Mouse (Mus musculus) neutrophil, adult 5-6 weeks (primary cell): ENCODE data around the gene Bola1. TPM values are rescaled to one million over a fixed set of nuclear protein-coding genes. Genes with fewer than 3 reads are reported as not detected.
"Not testable (repeated sequence)": the region's sequence is repeated elsewhere in the genome, so short reads cannot be mapped to it uniquely, and the experiment has no call there.

Source experiments
- ATAC-seq: fragments of 151-379, 151-347 bp; 2 replicates; pipeline ENCODE4 v1.8.0; 2017; ENCODE audit warnings: mild to moderate bottlenecking, moderate TSS enrichment; ENCODE audit not compliant: insufficient number of reproducible peaks, poor library complexity, low FRiP score, severe bottlenecking; ENCODE audit errors: extremely low read depth
- total RNA-seq: library from RNA; stranded (forward); fragments of 200-1000 nt; gene quantifications from 2 replicates; pipeline ENCODE4 v1.2.3, GENCODE M21; 2017

The Bola1 gene
- total RNA-seq, 1 experiment from 2014 or later: 9.8 TPM

DNA sequence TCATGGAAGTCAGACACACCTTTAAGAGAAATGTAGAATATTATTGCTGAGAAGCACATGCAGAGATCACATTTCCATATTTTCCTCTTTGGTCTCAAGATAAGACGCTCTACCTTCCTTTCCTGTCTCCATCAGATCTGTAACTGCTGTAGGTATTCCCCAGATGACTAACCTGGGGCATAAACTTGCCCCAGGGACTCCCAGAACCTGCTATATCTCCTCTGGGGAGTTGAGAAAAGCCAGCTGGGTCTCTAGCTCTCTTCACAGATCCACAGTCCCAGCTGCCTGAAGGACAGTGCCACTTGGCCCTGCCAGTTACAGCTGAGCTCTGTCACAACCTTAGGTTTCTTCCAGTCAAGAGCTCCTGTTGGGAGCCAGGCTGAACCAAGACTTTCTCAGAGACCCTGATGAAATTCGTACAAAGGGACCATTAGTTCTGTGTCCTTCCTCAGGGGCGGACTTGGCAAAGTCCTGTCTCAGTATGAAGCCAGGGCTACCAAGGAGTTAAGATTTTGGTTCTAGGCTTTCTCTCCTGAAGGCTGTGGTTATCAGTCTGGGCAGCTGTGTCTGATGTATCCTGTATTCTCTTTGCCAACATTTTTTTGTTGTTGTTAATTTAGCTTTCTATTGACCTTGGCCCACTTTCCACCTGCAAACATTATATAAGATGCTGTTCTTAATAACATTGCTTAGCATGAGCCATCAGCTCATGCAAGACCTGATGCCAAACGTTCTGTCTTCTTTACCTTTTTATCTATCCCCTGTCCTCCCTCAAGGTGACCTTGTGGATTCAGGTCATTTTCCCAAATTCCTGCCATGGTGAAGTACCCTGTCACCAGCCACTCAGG lies 11.6 kb upstream of the Bola1 start:
- ATAC-seq: no peak

DNA sequence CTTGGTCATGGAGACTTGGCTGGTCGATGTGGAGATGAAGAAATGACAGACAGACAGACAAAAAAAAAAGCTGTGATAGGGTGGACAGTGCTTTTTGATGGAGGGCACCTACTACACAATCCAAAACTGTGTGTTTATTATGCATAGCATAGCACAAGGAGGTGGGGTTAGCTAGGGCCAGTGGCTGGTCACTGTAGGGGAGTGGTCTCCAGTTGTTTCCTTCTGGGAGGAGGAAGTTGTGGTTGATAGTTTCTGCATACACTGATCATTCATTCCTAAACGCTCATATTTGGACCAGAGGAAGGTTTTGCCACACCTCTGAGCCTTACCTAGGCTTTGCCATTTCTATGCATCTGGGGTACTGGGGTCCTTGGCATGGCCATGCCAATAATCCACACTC lies 10.9 kb upstream of the Bola1 start:
- ATAC-seq: no peak

DNA sequence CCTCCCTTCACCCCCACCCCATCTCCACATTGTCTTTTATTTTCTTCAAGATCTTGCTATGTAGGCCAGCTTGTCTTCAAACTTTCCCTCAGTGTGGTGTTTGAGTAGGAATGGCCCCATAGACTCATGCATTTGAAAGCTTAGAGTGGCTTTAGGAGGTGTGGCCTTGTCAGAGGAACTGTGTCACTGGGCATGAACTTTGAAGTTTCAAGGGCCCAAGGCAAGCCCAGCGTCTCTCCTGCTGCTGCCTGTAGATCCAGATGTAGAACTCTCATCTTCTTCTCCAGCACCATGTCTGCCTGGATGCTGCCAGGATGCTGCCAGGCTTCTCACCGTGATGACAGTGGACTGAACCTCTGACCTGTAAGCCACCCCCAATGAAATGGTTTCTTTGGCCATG lies 9.3 kb upstream of the Bola1 start:
- ATAC-seq: no peak

DNA sequence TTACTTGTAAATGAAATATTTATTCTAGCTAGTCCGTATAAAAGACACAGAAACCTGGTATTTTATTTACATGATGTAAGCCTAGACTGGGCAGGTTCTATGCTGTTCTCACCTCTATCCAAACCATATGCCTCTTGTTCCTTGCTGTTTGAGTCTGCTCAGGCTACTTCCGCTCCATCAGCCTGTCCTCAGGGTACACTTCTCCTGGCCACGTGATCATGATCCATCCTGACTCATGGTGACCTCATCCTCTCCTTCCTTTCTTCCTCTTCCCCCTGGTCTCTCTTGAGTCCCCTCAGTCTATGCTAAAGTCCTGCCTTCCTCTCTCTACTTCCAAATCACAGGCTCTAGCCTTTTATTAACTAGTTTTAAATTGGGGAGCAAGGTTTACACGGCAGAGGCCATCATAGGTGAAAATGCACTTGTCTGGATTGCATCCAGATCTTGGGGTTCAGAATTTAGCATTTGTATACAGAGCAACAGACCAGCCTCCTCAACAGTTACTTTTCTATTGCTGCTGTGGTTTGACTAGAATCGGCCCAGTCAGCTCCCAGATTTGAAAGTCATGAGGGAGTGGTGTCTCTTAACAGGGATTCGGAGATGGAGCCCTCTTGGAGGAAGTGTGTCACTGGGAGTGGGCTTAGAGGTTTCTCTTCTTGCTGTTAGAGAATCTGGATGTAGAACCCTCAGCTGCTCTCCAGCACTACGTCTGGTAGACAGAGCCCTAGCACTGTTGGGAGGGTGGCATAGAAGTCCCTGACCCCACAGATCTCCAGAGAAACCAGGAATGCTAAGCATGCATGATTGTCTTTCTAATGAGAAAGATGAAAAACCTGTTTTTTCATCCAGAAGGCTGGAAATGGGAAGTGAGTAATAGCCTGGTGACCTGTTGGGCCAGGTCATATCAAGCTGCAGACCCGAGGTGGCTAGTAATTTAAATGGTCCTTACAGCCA lies 7.5 kb upstream of the Bola1 start:
- ATAC-seq: peak; percentile 23; the same call in 1 of the 2 replicates

DNA sequence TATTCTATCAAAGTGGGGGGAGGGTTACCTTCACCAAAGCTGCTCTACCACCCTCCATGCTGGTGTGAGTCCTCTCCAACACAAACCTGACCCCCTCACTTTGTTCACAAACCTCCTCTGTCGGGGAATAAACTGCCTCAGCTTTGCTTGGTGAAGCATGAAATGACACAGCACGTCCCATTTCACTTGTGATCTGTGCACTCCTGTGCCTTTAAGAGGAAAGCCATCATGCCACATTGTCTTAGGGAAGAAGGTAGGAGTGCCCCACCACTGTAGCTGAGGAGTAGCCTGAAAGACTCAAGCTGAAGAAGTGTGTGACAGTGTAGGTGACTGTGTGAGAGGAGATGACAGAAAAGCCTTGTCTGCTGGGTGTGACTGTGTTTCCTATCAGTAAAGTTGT lies 5.9 kb upstream of the Bola1 start:
- ATAC-seq: no peak

DNA sequence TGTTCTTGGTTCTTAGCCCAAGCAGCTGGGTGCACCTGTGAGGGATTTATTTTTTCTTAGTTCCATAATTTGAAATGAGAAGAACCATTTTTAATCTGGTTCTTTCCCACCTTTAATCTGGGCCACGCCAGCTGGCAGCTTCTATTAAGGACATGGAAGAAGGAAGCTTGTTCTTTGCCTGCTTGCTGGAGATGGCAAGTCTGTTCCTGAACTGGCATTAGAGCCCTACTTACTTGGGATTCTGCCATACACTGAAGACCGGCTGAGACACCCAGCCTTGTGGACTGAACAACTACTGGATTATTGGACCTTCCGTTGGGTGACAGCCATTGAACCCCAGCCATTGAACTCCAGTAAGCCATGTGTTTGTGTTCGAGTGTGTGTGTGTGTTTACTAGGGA lies 3.3 kb upstream of the Bola1 start:
- ATAC-seq: no peak

DNA sequence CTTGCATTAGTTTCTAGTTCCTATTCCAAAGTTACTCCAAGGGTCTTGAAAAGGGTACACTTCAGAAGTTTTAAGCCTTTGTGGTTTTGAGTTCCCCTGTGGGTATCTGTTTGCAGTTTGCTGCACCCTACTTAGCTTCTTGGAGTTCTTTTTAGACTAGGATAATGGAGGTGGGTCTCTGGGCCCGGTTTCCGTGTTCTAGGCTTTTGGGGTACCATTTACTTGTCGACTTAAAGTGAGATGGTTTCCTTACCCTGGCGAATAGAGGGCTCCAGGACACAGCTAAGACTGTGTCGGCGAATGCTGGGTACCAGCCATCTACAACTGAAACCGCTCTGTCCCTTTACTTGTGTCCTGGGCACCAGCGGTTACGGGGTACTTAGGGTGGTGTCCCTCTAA lies 2.1 kb upstream of the Bola1 start:
- no peak for ATAC-seq

DNA sequence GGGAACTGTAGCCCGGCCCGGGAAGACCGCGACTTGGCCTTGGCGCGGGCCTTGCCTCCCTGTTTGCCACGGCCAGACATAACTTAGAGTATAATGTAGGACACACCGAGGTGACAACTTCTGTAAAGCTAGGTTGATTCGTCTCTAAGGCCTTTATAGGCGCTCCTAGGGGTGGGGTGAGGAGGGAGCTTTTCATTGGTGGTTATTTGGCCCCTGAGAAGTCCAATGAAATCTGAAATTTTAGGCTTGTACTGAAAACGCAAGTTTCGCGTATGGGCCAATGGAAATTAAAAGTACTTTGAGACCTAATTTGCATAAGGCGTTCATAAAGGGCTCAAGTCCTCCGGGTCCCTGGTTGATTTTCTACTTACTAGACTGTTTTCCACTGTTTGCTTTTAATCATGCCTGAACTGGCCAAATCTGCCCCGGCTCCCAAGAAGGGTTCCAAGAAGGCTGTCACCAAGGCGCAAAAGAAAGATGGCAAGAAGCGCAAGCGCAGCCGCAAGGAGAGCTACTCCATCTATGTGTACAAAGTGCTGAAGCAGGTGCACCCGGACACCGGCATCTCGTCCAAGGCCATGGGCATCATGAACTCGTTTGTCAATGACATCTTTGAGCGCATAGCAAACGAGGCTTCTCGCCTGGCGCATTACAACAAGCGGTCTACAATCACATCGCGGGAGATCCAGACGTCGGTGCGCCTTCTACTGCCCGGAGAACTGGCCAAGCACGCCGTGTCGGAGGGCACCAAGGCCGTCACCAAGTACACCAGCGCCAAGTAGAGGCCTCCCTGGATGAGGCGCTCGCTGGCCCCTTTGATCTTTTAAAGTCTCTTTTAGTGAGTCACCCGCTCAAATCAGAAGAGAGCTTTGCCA lies 1.5 kb upstream of the Bola1 start, which contains the start of the genes Hist2h2ac and Hist2h2be:
Gene Hist2h2ac (minus strand): TSS at position 116 of the 875 bp plus-strand sequence.
Gene Hist2h2be (plus strand): TSS at position 355 of the 875 bp plus-strand sequence.
- ATAC-seq: peak; percentile 83

DNA sequence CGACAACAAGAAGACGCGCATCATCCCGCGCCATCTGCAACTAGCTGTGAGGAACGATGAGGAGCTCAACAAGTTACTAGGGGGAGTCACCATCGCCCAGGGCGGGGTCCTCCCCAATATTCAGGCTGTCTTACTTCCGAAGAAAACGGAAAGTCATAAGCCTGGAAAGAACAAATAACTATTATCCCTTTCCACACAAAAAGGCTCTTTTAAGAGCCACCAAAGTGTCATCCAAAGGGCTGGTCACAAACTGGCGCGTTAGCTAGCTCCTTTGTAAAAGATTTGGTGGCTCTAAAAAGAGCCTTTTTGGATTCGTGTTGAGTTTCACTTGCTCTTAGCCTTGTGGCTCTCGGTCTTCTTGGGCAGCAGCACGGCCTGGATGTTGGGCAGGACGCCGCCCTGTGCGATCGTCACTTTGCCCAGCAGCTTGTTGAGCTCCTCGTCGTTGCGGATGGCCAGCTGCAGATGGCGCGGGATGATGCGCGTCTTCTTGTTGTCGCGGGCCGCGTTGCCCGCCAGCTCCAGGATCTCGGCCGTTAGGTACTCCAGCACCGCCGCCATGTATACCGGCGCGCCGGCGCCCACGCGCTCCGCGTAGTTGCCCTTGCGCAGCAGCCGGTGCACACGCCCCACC lies 739 bp upstream of the Bola1 start:
- ATAC-seq: not testable (repeated sequence)

DNA sequence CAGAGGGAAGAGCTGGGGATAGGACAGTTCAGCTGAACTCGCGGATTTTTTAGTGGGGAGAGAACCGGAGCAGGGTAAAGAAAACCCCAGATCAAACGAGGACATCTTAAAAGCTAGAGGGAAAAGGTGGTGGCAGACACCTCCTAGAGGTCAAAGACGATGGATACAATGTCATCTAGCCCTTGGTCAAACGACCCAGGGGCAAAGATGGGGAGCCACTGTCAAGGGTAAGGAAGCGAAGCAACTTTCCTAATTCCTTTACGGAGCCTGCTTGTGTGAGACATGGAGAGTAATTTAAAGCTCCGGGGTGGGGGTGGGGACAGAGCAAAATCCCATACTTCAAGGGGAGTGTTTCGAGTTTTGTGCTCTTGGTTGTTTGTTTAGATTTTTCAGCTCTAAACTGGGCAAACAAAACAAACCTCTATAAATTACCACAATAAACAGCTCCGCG lies 293 bp downstream of the Bola1 start:
- ATAC-seq: peak; percentile 11; the same call in 1 of the 2 replicates

DNA sequence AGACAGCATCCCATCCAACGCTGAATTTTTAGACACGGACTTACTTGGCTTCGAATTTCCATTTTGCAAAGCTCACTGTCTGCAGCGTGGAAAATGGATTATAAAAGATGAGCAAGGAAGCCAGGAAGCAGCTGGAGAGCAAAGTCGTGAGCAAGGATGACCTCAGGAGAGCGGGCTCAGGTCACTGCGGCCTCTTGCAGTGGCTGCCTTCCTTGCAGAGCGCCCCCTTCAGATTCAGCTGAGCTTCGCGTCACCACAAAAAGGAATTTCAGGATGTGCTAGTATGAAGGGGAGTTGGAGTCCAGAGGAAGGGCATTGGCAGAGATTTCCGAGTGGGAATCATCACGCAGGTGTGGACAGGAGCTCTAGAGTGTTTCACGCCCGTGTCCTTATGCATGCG lies 10.3 kb downstream of the Bola1 start:
- ATAC-seq: no peak

DNA sequence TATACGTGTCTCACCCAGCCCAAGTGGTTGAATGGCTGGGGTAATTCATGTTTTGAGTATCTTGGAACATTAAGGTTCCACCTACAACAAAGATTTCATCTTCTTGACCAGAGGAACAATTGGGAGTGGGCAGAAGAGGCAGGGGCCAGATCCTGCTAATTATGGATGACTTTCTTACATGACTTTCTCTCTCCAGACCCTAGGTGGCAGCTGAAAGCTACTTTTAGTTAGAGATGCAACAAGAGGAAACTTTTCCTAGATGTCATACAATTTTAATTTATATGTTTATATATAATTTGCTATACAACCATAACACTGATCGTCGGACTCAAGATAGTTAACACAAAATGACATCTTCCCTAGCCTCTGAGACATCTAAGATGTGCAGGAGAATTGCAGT lies 11.7 kb downstream of the Bola1 start:
- ATAC-seq: no peak

DNA sequence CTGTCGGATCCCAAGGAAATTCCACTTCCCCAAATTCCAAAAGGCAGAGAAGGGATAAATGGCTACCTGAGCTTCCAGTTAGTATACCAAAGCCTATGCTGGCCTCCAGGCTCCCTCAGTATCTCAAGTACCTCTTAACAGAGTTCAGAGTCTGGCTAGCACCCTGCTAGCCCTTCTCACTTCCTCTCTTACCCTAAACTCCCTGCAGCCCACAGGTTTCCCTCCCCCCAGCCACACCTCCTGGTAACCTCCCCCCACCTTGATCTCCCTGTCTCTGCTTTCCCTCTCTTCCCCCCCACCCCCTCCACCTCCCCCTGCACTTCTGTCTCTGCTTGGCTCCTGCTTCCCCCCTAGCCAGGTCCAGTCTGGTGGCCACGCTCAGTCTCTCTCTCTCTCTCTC lies 19.8 kb downstream of the Bola1 start:
- ATAC-seq: peak; percentile 14; the same call in 1 of the 2 replicates

DNA sequence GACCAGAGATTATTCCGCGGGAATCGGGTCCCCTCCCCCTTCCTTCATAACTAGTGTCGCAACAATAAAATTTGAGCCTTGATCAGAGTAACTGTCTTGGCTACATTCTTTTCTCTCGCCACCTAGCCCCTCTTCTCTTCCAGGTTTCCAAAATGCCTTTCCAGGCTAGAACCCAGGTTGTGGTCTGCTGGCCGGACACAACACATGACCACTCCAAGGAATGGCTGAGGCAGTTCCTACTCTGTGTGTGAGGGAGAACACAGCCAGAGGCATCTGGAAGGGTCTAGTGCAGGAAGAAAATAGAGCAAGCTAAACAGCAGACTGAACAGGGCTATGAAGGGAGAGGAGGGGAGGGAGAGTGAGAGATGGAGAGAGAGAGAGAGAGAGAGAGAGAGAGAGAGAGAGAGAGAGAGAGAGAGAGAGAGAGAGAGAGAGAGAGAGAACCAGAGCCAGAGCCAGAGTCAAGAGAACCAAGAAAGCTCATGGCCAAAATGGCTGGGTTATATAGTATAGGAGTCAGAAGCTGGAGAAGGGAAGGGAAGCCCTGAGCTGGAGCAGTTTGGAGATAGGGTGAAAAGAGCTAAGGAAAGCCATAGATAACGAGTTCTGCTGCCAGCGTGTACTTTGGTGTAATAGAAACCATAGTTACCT lies 20.8 kb downstream of the Bola1 start:
- not testable (repeated sequence) for ATAC-seq

DNA sequence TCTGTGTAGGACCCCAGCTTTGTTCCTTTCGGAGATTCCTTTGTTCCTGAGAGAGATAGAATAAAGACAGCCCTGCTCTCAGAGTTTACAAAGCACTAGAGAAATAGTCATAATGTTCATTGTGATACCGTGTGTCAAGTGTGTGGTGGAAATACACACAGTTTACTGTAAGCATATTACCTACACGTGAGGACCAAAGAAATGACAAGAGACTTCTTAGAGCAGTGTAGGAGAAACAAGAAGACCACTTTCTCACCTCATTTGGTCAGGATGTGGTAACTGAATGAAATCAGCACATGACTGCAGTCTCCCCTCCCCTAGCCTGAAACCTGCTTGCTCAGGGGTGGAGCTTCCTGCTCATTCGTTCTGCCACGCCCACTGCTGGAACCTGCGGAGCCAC lies 21.3 kb downstream of the Bola1 start:
- ATAC-seq: peak; percentile 52

DNA sequence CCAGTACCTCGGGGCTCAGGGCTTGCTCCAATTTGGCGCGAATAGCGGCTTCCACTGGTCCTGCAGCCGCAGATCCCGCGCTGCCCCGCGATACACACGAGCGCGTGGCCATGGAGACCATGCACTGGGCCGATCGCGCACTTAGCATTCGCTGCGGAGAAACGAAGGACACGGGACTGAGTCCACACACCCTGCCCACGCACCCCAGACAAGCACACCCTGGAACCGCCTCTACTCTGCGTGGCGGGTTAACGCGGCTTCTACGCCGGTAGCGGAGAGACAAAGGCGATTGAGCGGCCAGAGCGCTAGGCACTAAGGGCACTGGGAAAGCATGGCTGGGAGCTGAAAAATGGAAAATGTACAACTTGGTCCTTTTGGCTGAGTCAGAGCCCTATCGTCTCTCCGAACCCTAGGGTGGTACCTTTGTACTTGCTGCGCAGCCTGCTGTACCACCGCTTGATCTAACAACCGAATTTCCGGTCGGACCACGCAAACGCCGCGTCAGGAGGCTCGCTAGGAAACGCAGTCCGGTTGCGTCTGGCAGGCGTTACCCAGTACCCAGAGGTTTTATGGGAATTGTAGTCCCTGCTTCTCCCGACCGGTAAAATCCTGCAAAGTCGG lies 22.3 kb downstream of the Bola1 start:
- ATAC-seq: peak; percentile 79

DNA sequence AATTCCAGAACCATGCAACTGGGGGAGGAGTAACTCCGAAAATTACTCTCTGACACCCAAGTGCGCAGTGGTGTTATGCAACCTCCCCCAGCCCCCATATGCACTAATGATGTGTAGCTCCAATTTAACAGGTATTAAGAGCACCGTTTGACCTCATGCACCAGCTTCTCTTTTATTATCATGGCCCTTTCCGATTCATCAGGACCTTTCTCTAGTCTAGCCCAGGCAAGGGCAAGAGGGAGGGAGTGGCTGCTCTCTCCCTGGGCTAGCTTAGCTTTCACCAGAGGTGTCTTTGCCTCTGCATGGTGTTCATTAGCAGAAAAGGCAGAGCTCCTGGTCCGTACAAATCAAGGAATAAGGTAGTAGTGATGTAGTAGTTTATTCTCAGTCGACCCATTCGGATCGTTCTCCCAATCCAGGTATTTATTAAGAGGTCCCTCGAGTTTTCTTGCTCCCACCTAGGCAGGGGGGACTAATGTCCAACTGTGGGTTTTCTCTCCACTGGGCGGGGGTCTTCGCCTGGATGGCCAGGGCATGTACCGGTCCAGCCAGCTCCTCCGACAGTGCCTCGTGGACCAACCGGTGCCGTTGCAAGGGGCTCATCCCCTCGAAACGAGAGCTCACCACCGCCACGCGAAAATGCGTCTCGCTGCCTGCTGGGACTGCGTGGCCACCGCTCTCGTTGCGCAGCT lies 22.9 kb downstream of the Bola1 start:
- no peak for ATAC-seq
